Mouse (Mus musculus) v-Abl transformed pro-B cells (cell line): ENCODE measurements around the gene Calcrl.

Experiments used
- in situ Hi-C, 2 experiments: fragments of 400-800 bp; cut with MboI; formaldehyde crosslinking; loops; one replicate each; pipeline ENCODE4 v1.15.1; 2025; ENCODE audit not compliant: unreplicated experiment in 2 of 2

The Calcrl gene

GRCm38 (mm10) chr2:84355281-84355680, 69.9 kb downstream of the Calcrl start:
- in situ Hi-C loops = no loop called here

GRCm38 (mm10) chr2:84347376-84347775, 77.8 kb downstream of the Calcrl start:
- in situ Hi-C loops = no loop called here

- in situ Hi-C loops = no loop called here
Measured at GRCm38 (mm10) chr2:84343756-84344155, 81.5 kb downstream of the Calcrl start.

GRCm38 (mm10) chr2:84337774-84338450, 87.3 kb downstream of the Calcrl start:
- in situ Hi-C loops = no loop called here

- in situ Hi-C loops = no loop called here
Measured at GRCm38 (mm10) chr2:84336331-84336730, 88.9 kb downstream of the Calcrl start.

- in situ Hi-C loops = no loop called here
Measured at GRCm38 (mm10) chr2:84316185-84316805, 108.9 kb downstream of the Calcrl start.

GRCm38 (mm10) chr2:84296517-84296916, 128.7 kb downstream of the Calcrl start:
- in situ Hi-C loops = loop anchor here (25.0 kb wide), 1 partner anchor 284 kb away; no protein-coding TSS in a partner anchor

- in situ Hi-C loops = loop anchor here (25.0 kb wide), 1 partner anchor 283 kb away; no protein-coding TSS in a partner anchor
Measured at GRCm38 (mm10) chr2:84295068-84295467, 130.1 kb downstream of the Calcrl start.

- in situ Hi-C loops = loop anchor here (5.0 to 25.0 kb wide), 2 partner anchors 133 to 282 kb away; partner anchors contain the start of gene Calcrl (in 2 of the 2)
Measured at GRCm38 (mm10) chr2:84294611-84295010, 130.6 kb downstream of the Calcrl start.

- in situ Hi-C loops = loop anchor here (5.0 to 25.0 kb wide), 2 partner anchors 135 to 280 kb away; partner anchors contain the start of gene Calcrl (in 2 of the 2)
Measured at GRCm38 (mm10) chr2:84292351-84293000, 132.7 kb downstream of the Calcrl start.

- in situ Hi-C loops = loop anchor here (25.0 kb wide), 1 partner anchor 277 kb away; no protein-coding TSS in a partner anchor
Measured at GRCm38 (mm10) chr2:84288940-84289557, 136.2 kb downstream of the Calcrl start.
